Mouse (Mus musculus): ENCODE measurements around the gene Fbxl18. TPM values are rescaled to one million over a fixed set of nuclear protein-coding genes. Genes with fewer than 3 reads are reported as not detected.

Fbxl18 gene
- total and polyA plus RNA-seq, 2 experiments from 2014 or later: 27.0 to 38.0 TPM

GRCm38 (mm10) chr5:142932084-142932685 lies 37.0 kb upstream of the Fbxl18 start:
- peak; percentile 45 for TF ChIP-seq CTCF (IDR thresholded peaks at IDR 0.05; ENCODE audit: low read depth)
- no peaks in the 10 kb centered on the region for H3K9me3 ChIP-seq (ENCODE audit: low read length)
- ATAC-seq: peak; percentile 10; the same call in 1 of the 2 replicates
- H3K9ac ChIP-seq: no peak overlapping the region
- DNase-seq: peak; percentile 33
- H3K4me1 ChIP-seq (ENCODE audit: insufficient read depth): 0 out of 2 replicates have a peak, but pooled peaks cover 5% of the 10 kb centered on the region
- H3K36me3 ChIP-seq (ENCODE audit: insufficient read depth): no peaks in the 10 kb centered on the region
- no peak overlapping the region for H3K27ac ChIP-seq (ENCODE audit: low read depth, low read length)
- no peak overlapping the region for H3K4me3 ChIP-seq (ENCODE audit: low read depth, low read length)
- H3K4me2 ChIP-seq (ENCODE audit: low read depth): no peak overlapping the region
- H3K27me3 ChIP-seq (ENCODE audit: insufficient read depth, low read length): no peaks in the 10 kb centered on the region
- 25% methylated on average over 9 of the region's 9 CpGs for WGBS

DNA sequence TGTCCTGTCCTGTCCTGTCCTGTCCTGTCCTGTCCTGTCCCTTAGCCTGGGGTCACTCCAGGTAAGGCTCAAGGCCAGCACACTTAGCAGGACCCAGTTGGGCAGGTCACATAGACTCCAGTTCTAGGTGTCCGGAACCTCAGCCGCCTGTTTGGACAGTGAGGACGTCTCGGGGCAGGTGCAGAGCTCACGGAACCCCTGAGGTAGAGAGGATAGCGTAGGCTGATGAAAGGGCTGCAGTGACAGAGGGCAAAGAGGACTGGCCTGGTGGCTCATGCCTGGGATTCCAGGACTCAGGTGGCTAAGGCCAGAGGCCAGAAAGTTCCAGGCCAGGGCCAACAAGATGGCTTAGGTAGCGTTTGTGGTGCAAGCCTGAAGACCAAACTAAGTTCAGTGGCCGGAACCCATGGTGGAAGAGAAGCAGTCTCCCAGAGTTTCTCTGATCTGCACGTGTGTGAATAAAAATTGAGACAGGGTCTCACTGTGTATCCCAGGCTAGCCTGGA lies 36.1 kb upstream of the Fbxl18 start:
- Histone ChIP-seq H3K36me3 (ENCODE audit: insufficient read depth) (no peaks in the 10 kb centered on the region), H3K9ac (no peak overlapping the region), H3K9me3 (ENCODE audit: low read length) (no peaks in the 10 kb centered on the region), H3K4me1 (ENCODE audit: insufficient read depth) (0 out of 2 replicates have a peak, but pooled peaks cover 5% of the 10 kb centered on the region), H3K4me2 (ENCODE audit: low read depth) (no peak overlapping the region), H3K4me3 (ENCODE audit: low read depth, low read length) (no peak overlapping the region), H3K27me3 (ENCODE audit: insufficient read depth, low read length) (no peaks in the 10 kb centered on the region), H3K27ac (ENCODE audit: low read depth, low read length) (no peak overlapping the region)
- no peak for TF ChIP-seq CTCF (IDR thresholded peaks at IDR 0.05; ENCODE audit: low read depth)
- 88% methylated on average over 9 of the region's 9 CpGs for WGBS
- no peak for DNase-seq
- no peak for ATAC-seq

- Histone ChIP-seq H3K27me3 (ENCODE audit: insufficient read depth, low read length) (no peaks in the 10 kb centered on the region), H3K4me1 (ENCODE audit: insufficient read depth) (0 out of 2 replicates have a peak, but pooled peaks cover 5% of the 10 kb centered on the region), H3K4me3 (ENCODE audit: low read depth, low read length) (peak overlapping the region; percentile 38), H3K9ac (peak overlapping the region; percentile 45), H3K27ac (ENCODE audit: low read depth, low read length) (no peak overlapping the region), H3K36me3 (ENCODE audit: insufficient read depth) (no peaks in the 10 kb centered on the region), H3K4me2 (ENCODE audit: low read depth) (peak overlapping the region; percentile 64), H3K9me3 (ENCODE audit: low read length) (no peaks in the 10 kb centered on the region)
- TF ChIP-seq CTCF (IDR thresholded peaks at IDR 0.05; ENCODE audit: low read depth): no peak
- WGBS: 11% methylated on average over 4 of the region's 4 CpGs
- no peak for ATAC-seq
- DNase-seq: no peak
Measured at GRCm38 (mm10) chr5:142929400-142929752, 34.2 kb upstream of the Fbxl18 start.

DNA sequence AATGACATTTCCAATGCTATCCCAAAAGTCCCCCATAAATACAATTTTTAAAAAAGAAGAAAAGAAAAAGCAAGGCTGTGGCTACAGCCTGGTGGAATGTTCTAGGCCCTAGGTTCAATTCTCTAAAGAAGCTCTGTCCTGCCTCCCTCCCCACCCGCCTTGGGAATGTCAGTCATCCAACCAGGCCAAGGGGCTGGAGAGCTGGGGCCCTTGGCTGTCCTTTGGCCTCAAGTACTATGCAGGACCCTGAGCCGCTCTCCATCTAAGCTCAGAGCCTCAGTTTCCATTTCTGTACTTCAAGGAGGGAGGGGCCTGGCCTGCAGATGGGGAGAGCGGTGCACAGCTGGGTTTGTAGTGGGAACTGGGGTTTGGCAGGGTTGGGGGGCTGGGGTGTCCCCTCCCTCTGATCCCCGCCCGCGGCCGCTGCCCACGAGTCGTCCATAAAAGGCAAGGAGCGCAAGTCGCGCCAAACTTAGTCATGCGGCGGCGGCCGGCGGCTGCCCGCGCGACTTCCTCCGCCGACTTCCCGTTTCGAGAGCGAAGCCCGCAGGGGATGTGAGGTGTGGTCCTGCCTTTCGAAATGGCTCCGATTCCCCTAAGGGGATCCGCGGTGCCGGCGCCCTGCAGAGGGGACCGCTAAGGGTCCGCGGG lies 33.7 kb upstream of the Fbxl18 start:
- peak overlapping the region; percentile 38 for H3K4me3 ChIP-seq (ENCODE audit: low read depth, low read length)
- H3K27me3 ChIP-seq (ENCODE audit: insufficient read depth, low read length): no peaks in the 10 kb centered on the region
- ATAC-seq: 0 out of 2 replicates have a peak, but pooled peaks have one; percentile 25
- H3K9ac ChIP-seq: peak overlapping the region; percentile 45
- TF ChIP-seq CTCF (IDR thresholded peaks at IDR 0.05; ENCODE audit: low read depth): no peak
- no peaks in the 10 kb centered on the region for H3K36me3 ChIP-seq (ENCODE audit: insufficient read depth)
- 5% methylated on average over 35 of the region's 35 CpGs for WGBS
- 0 out of 2 replicates have a peak, but pooled peaks cover 5% of the 10 kb centered on the region for H3K4me1 ChIP-seq (ENCODE audit: insufficient read depth)
- no peaks in the 10 kb centered on the region for H3K9me3 ChIP-seq (ENCODE audit: low read length)
- no peak overlapping the region for H3K27ac ChIP-seq (ENCODE audit: low read depth, low read length)
- peak overlapping the region; percentile 64 for H3K4me2 ChIP-seq (ENCODE audit: low read depth)
- peak; percentile 31 for DNase-seq

GRCm38 (mm10) chr5:142927341-142927930 lies 32.2 kb upstream of the Fbxl18 start:
- no peak for DNase-seq
- no peak overlapping the region for H3K27ac ChIP-seq (ENCODE audit: low read depth, low read length)

DNA sequence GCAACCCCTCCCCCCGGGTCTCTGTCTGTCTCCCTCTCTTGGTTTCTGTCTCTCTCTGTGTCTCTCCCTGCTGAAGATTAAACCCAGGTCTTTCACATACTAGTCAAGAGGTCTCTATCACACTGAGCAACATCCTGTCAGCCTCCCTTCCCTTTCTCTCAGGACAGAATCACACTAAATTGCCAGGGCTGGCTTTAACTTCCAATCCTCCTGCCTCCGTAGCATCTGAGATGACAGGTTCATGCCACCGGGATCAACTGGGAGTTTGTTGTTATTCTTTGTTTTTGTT lies 31.7 kb upstream of the Fbxl18 start:
- no peak overlapping the region for H3K4me3 ChIP-seq (ENCODE audit: low read depth, low read length)
- 0 out of 2 replicates have a peak, but pooled peaks cover 5% of the 10 kb centered on the region for H3K4me1 ChIP-seq (ENCODE audit: insufficient read depth)
- no peaks in the 10 kb centered on the region for H3K9me3 ChIP-seq (ENCODE audit: low read length)
- no peak for ATAC-seq
- H3K36me3 ChIP-seq (ENCODE audit: insufficient read depth): no peaks in the 10 kb centered on the region
- TF ChIP-seq CTCF (IDR thresholded peaks at IDR 0.05; ENCODE audit: low read depth): no peak
- WGBS: 67% methylated on average over 3 of the region's 3 CpGs
- H3K27ac ChIP-seq (ENCODE audit: low read depth, low read length): no peak overlapping the region
- H3K4me2 ChIP-seq (ENCODE audit: low read depth): no peak overlapping the region
- H3K27me3 ChIP-seq (ENCODE audit: insufficient read depth, low read length): no peaks in the 10 kb centered on the region
- no peak overlapping the region for H3K9ac ChIP-seq
- DNase-seq: no peak

More at GRCm38 (mm10) chr5:142927341-142927930, 32.2 kb upstream of the Fbxl18 start:
- 0 out of 2 replicates have a peak, but pooled peaks cover 5% of the 10 kb centered on the region for H3K4me1 ChIP-seq (ENCODE audit: insufficient read depth)
- no peak overlapping the region for H3K4me2 ChIP-seq (ENCODE audit: low read depth)
- no peaks in the 10 kb centered on the region for H3K27me3 ChIP-seq (ENCODE audit: insufficient read depth, low read length)
- ATAC-seq: no peak
- 93% methylated on average over 12 of the region's 12 CpGs for WGBS
- TF ChIP-seq CTCF (IDR thresholded peaks at IDR 0.05; ENCODE audit: low read depth): no peak
- no peaks in the 10 kb centered on the region for H3K36me3 ChIP-seq (ENCODE audit: insufficient read depth)
- H3K4me3 ChIP-seq (ENCODE audit: low read depth, low read length): no peak overlapping the region
- no peak overlapping the region for H3K9ac ChIP-seq
- no peaks in the 10 kb centered on the region for H3K9me3 ChIP-seq (ENCODE audit: low read length)
